Mouse (Mus musculus) MEL (cell line): ENCODE results near the gene Colca2.

Experiments
- CHD2 ChIP-seq: IDR thresholded peaks from 2 replicates; pipeline ENCODE4 v1.6.1; 2011; ENCODE audit warnings: low read length, improper control_type of control experiment
- CTCF ChIP-seq, 3 experiments: IDR thresholded peaks in 2 of 3; conservative IDR thresholded peaks in 1 of 3; 2 replicates each; pipeline ENCODE4 v1.5.1; 2011 to 2012; ENCODE audit warnings: low read length in 3 of 3, low read depth in 2 of 3, mild to moderate bottlenecking in 2 of 3, improper control_type of control experiment in 1 of 3, inconsistent platforms in 1 of 3, mixed read lengths in 1 of 3, moderate library complexity in 1 of 3; ENCODE audit not compliant: control insufficient read depth in 1 of 3, insufficient read depth in 1 of 3, poor library complexity in 1 of 3, severe bottlenecking in 1 of 3
- GATA1 ChIP-seq: IDR thresholded peaks from 2 replicates; pipeline ENCODE4 v1.6.1; 2011; ENCODE audit warnings: low read depth, low read length, improper control_type of control experiment
- MAX ChIP-seq: IDR thresholded peaks from 2 replicates; pipeline ENCODE4 v1.6.1; 2011; ENCODE audit warnings: low read length, improper control_type of control experiment
- MYC ChIP-seq: IDR thresholded peaks from 2 replicates; pipeline ENCODE4 v1.6.1; 2011; ENCODE audit warnings: low read depth, mild to moderate bottlenecking, low read length, improper control_type of control experiment, moderate library complexity
- NELFE ChIP-seq: IDR thresholded peaks from 2 replicates; pipeline ENCODE4 v1.6.1; 2011; ENCODE audit warnings: low read depth, low read length, improper control_type of control experiment
- POLR2A ChIP-seq, 2 experiments: IDR thresholded peaks; 2 replicates each; pipeline ENCODE4 v1.6.1; 2011 to 2012; ENCODE audit warnings: low read length in 2 of 2, mild to moderate bottlenecking in 2 of 2, control low read depth in 1 of 2, improper control_type of control experiment in 1 of 2, low read depth in 1 of 2, moderate library complexity in 1 of 2; ENCODE audit not compliant: control insufficient read depth in 1 of 2, insufficient read depth in 1 of 2, poor library complexity in 1 of 2
- POLR2AphosphoS2 ChIP-seq: IDR thresholded peaks from 2 replicates; pipeline ENCODE4 v1.6.1; 2011; ENCODE audit warnings: low read length, improper control_type of control experiment
- RAD21 ChIP-seq: IDR thresholded peaks from 2 replicates; pipeline ENCODE4 v1.6.1; 2011; ENCODE audit warnings: mild to moderate bottlenecking, low read depth, low read length, improper control_type of control experiment
- ZMIZ1 ChIP-seq: IDR thresholded peaks from 2 replicates; pipeline ENCODE4 v1.6.1; 2012; ENCODE audit warnings: low read depth, mild to moderate bottlenecking, inconsistent platforms, low read length, improper control_type of control experiment, moderate library complexity
- ZNF384 ChIP-seq: IDR thresholded peaks from 2 replicates; pipeline ENCODE4 v1.6.1; 2012; ENCODE audit warnings: low read depth, mild to moderate bottlenecking, inconsistent platforms, low read length, improper control_type of control experiment

GRCm38 (mm10) chr9:51324406-51325065 lies 46.2 kb upstream of the Colca2 start:
- TF ChIP-seq CTCF (IDR thresholded peaks at IDR 0.05 in 2 of 3, conservative IDR thresholded peaks at IDR 0.05 in 1 of 3; ENCODE audit: control insufficient read depth in 1 of 3, insufficient read depth in 1 of 3, low read depth in 2 of 3, low read length in 3 of 3, poor library complexity in 1 of 3, severe bottlenecking in 1 of 3) (no peak), ZMIZ1 (no peak), ZNF384 (no peak), NELFE (no peak), RAD21 (no peak), GATA1 (no peak), CHD2 (no peak), POLR2AphosphoS2 (no peak), MAX (no peak), POLR2A (IDR thresholded peaks at IDR 0.05; ENCODE audit: control insufficient read depth in 1 of 2, insufficient read depth in 1 of 2, low read depth in 1 of 2, low read length in 2 of 2, poor library complexity in 1 of 2) (no peak), MYC (no peak)
